Mouse (Mus musculus): Measurements from ENCODE around the gene Ccdc85c. TPM values are rescaled to one million over a fixed set of nuclear protein-coding genes. Genes with fewer than 3 reads are reported as not detected.
A peak's percentile ranks its signal among the peaks of the same experiment; 100 is the strongest.

The Ccdc85c gene
- polyA plus RNA-seq (2015; fragmentation: Nextera tagmentation; extraction: Ambion mirVana) = 7.7 and 8.1 TPM in 2 replicates

DNA sequence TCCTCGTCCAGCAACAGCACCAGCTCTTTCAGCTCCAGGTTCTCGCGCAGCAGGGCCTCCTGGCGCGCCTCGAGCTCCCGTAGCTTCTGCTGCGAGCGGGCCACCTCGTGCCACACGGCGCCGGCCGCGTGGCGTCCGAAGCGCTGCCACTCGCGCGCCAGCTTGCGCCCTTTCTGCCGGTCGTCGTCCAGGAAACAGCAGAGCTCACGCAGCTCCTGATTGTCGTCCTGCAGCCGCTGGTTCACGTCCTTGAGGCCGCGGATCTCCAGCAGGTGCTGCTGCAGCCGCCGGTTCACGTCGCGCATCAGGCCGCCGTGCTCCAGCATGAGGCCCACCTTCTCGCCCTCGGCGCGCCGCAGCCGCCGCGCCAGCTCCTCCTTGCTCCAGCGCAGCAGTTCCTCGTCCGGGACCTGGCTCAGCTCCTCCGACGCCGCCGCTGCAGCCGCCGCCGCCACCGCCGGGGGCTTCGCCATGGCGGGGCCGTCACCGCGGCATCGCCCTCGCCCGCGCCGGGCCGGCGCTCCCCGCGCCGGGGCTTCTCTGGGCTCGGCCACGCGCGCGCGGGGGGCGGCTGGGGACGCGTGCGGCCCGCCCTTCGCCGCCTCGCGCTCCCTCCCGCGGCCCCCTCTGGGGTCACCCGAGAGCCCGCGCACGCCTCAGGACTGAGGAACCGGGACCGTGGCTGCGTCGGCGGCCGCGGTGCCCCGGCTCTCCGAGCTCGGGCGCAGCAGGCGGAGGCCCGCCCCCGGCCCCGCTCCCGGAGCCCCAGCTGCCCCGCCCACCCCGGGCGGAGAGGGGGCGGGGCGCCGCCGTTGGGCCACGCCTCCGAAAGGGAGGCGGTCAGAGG, at the start of gene Ccdc85c:
Ccdc85c (minus strand) TSS at position 765 of the 847 bp plus-strand sequence.
- H3K9me3 ChIP-seq (replicated peaks) = no peaks in the 10 kb centered on the region
- ATAC-seq (replicated peaks; ENCODE audit: low FRiP score) = 0 out of 2 replicates have a peak, but pooled peaks have one; percentile 1
- peak within 1 kb of the TSS; percentile 81 for H3K4me3 ChIP-seq (replicated peaks)
- peak within 1 kb of the TSS; percentile 97 for H3K4me2 ChIP-seq
- WGBS = 0% methylated on average over 105 of the region's 120 CpGs
- peak within 1 kb of the TSS; percentile 73 for H3K9ac ChIP-seq
- H3K4me1 ChIP-seq = peaks cover 81% of the 10 kb centered on the region
- peaks cover 15% of the 10 kb centered on the region; the same call in 1 of the 2 replicates for H3K27me3 ChIP-seq
- H3K27ac ChIP-seq = peak within 1 kb of the TSS; percentile 87
- no peaks in the 10 kb centered on the region for H3K36me3 ChIP-seq

GRCm38 (mm10) chr12:108320096-108320495, 44.9 kb upstream of the Ccdc85c start:
- H3K9me3 ChIP-seq (replicated peaks) = no peaks in the 10 kb centered on the region
- peaks cover 69% of the 10 kb centered on the region for H3K27me3 ChIP-seq
- H3K4me2 ChIP-seq = no peak overlapping the region
- no peak overlapping the region for H3K27ac ChIP-seq
- no peak for ATAC-seq (replicated peaks; ENCODE audit: low FRiP score)
- no peaks in the 10 kb centered on the region for H3K36me3 ChIP-seq
- H3K4me1 ChIP-seq = peaks cover 30% of the 10 kb centered on the region
- WGBS = 24% methylated on average over 8 of the region's 8 CpGs
- H3K4me3 ChIP-seq (replicated peaks) = no peak overlapping the region
- no peak overlapping the region for H3K9ac ChIP-seq

DNA sequence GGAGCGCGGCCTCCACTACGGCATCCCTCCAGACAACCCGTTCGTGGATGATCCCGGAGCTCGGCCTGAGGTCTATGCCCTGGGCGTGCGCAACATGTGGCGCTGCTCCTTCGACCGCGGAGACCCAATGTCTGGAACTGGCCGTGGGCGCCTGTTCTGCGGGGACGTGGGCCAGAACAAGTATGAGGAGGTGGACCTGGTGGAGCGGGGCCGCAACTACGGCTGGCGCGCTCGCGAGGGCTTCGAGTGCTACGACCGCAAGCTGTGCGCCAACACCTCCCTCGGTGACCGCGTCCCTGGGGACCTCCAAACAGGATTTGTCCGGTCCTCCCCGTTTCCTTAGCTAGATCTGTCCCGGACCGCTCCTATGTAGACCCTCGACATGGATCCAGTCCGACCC, 43.3 kb upstream of the Ccdc85c start:
- ATAC-seq (replicated peaks; ENCODE audit: low FRiP score) = no peak
- Histone ChIP-seq H3K27me3 (peaks cover 70% of the 10 kb centered on the region), H3K4me3 (replicated peaks) (peak overlapping the region; percentile 21), H3K9me3 (replicated peaks) (no peaks in the 10 kb centered on the region), H3K4me1 (peaks cover 30% of the 10 kb centered on the region), H3K9ac (no peak overlapping the region), H3K4me2 (peak overlapping the region; percentile 50), H3K36me3 (no peaks in the 10 kb centered on the region), H3K27ac (no peak overlapping the region)
- WGBS = 5% methylated on average over 37 of the region's 37 CpGs

DNA sequence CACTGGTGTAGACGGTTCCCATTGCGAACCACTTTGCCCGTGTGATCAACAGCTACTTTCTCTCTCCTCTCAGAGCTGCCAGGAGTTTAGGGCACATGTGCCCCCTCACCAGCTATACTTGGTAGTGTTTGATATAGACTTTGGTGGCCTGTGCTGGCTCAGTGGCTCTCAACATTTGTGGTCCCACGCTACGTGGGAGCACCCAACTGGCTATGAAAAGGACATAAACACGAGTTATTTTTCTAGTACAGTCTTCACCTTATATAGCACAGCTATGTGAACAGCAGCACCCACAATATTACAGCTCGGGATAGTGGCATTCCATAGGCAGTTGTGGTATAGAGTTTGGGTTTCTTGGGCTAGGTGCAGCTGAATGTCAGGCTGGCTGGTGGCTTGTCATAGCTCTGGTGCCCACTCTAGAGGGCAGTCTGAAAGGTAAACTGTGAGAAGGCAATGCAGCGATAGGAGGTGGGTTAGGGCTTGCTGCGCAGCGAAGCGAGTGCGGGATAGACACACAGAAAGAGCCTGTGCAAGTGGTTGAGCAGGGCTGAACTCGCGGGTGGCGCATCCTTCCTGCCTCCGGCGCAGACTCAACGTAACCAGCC, 42.7 kb upstream of the Ccdc85c start:
- H3K27ac ChIP-seq = no peak overlapping the region
- no peak; the same call in 1 of the 2 replicates for ATAC-seq (replicated peaks; ENCODE audit: low FRiP score)
- H3K4me3 ChIP-seq (replicated peaks) = peak overlapping the region; percentile 21
- 15% methylated on average over 18 of the region's 18 CpGs for WGBS
- H3K36me3 ChIP-seq = no peaks in the 10 kb centered on the region
- H3K4me2 ChIP-seq = peak overlapping the region; percentile 50
- H3K4me1 ChIP-seq = peaks cover 35% of the 10 kb centered on the region
- no peak overlapping the region for H3K9ac ChIP-seq
- peaks cover 70% of the 10 kb centered on the region for H3K27me3 ChIP-seq
- no peaks in the 10 kb centered on the region for H3K9me3 ChIP-seq (replicated peaks)

GRCm38 (mm10) chr12:108317201-108317738, 42.0 kb upstream of the Ccdc85c start:
- ATAC-seq (replicated peaks; ENCODE audit: low FRiP score) = peak; percentile 60
- H3K36me3 ChIP-seq = no peaks in the 10 kb centered on the region
- no peak overlapping the region for H3K27ac ChIP-seq
- H3K4me3 ChIP-seq (replicated peaks) = no peak overlapping the region
- no peak overlapping the region for H3K9ac ChIP-seq
- peaks cover 42% of the 10 kb centered on the region for H3K4me1 ChIP-seq
- no peaks in the 10 kb centered on the region for H3K9me3 ChIP-seq (replicated peaks)
- WGBS = 11% methylated on average over 9 of the region's 9 CpGs
- no peak overlapping the region for H3K4me2 ChIP-seq
- peaks cover 69% of the 10 kb centered on the region for H3K27me3 ChIP-seq

DNA sequence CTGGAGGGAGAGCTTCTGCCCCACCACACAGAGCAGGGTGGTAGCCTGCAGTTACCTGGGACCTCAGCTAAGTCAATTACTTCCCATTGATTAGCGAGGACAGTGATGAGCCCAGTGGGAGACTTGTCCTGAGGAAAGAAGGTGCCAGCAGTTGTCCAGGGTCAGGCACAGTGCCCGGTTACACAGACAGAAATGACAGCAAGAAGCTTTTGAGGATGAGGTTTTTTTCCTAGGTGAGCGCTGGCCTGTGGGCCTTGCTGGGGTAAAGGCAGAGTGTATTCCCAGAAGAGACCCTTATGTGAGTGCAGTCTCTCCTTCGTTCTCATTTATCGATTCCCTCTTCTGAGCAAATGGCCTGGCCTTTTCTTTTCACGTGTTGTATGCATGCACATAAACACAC, 41.4 kb upstream of the Ccdc85c start:
- H3K27me3 ChIP-seq = peaks cover 63% of the 10 kb centered on the region

DNA sequence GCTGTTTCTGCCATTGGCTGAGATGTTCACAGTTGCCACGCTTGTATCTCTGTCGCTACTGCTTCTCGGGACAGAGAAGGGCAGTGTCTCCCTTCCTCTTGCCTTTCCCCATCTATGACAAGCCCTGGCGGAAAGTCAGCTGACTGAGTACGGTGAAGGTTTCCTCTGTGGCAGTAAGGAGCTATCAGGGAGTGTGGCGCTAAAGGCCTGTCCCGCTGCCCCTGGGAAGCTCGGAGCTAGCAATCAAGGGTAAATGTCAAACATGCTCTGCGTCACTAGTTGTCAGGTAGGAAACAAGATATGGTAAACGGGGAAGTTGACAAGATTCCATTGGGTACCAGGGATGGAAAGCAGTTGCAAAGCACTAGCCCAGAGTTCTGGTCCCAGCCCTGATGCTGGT, 40.6 kb upstream of the Ccdc85c start:
- Histone ChIP-seq H3K27ac (no peak overlapping the region), H3K4me1 (peaks cover 48% of the 10 kb centered on the region), H3K36me3 (no peaks in the 10 kb centered on the region), H3K4me3 (replicated peaks) (no peak overlapping the region), H3K9ac (no peak overlapping the region), H3K4me2 (no peak overlapping the region), H3K27me3 (peaks cover 56% of the 10 kb centered on the region), H3K9me3 (replicated peaks) (no peaks in the 10 kb centered on the region)
- ATAC-seq (replicated peaks; ENCODE audit: low FRiP score) = no peak
- 49% methylated on average over 10 of the region's 10 CpGs for WGBS

More for the DNA sequence above, 41.4 kb upstream of the Ccdc85c start:
- no peaks in the 10 kb centered on the region for H3K36me3 ChIP-seq
- ATAC-seq (replicated peaks; ENCODE audit: low FRiP score) = no peak
- no peak overlapping the region for H3K4me3 ChIP-seq (replicated peaks)
- no peak overlapping the region for H3K27ac ChIP-seq
- WGBS = 41% methylated on average over 6 of the region's 6 CpGs
- H3K9ac ChIP-seq = no peak overlapping the region
- no peaks in the 10 kb centered on the region for H3K9me3 ChIP-seq (replicated peaks)
- no peak overlapping the region for H3K4me2 ChIP-seq
- peaks cover 48% of the 10 kb centered on the region for H3K4me1 ChIP-seq

DNA sequence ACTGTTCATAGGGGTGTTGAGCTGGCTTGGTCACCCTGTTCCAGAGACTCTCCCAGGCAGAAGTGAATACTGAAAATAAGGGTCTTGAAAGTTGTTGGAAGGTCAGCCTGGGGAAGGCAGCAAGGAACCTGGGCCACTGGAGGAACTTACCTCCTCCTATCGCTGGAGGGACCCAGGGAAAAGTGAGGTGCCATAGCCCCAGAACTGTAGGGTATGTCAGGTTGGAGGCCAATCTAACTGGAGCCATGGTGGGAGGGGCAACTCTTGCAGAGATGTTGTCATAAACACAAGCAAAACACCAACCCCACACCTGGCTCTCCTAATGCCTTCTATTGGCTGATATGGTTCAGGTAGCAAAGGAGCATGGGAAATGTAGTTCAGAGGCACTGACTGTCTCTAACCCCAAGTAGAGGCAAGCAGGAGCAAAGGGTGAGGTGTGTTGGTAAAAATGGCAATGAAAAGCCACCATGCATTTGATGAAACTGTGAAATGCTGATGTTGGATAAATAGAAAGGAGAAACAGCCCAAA, 38.1 kb upstream of the Ccdc85c start:
- no peak overlapping the region for H3K9ac ChIP-seq
- no peaks in the 10 kb centered on the region for H3K36me3 ChIP-seq
- no peak overlapping the region for H3K4me2 ChIP-seq
- H3K27me3 ChIP-seq = peaks cover 32% of the 10 kb centered on the region
- peaks cover 42% of the 10 kb centered on the region for H3K4me1 ChIP-seq
- H3K27ac ChIP-seq = no peak overlapping the region
- 89% methylated on average over 1 of the region's 1 CpGs for WGBS
- no peaks in the 10 kb centered on the region for H3K9me3 ChIP-seq (replicated peaks)
- no peak overlapping the region for H3K4me3 ChIP-seq (replicated peaks)
- no peak for ATAC-seq (replicated peaks; ENCODE audit: low FRiP score)

DNA sequence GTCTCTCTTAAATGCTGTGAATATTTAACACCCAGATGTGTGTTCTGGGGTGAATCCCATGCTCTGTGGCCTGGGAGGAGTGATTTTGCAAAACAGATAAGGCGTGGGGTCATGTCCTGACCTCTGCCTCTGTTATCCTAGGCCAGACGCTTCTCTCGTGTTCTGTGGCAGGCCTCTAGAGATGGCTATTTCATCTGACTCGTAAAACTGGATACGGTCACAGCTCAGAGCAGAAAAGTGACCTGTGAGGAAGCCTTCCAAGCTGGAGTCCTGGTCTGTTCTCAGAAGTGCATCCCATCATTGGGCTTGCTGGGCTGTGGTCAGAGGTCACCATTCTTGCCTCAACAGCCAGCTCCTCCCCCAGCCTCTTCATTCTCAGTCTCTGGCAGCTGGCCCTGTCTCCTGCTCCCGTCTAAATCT, 37.2 kb upstream of the Ccdc85c start:
- Histone ChIP-seq H3K36me3 (no peaks in the 10 kb centered on the region), H3K9ac (no peak overlapping the region), H3K4me1 (peaks cover 34% of the 10 kb centered on the region), H3K4me3 (replicated peaks) (no peak overlapping the region), H3K27ac (0 out of 2 replicates have a peak overlapping the region, but pooled peaks have one; percentile 10), H3K4me2 (no peak overlapping the region), H3K27me3 (peaks cover 32% of the 10 kb centered on the region), H3K9me3 (replicated peaks) (no peaks in the 10 kb centered on the region)
- WGBS = 19% methylated on average over 6 of the region's 6 CpGs
- ATAC-seq (replicated peaks; ENCODE audit: low FRiP score) = 0 out of 2 replicates have a peak, but pooled peaks have one; percentile 16

DNA sequence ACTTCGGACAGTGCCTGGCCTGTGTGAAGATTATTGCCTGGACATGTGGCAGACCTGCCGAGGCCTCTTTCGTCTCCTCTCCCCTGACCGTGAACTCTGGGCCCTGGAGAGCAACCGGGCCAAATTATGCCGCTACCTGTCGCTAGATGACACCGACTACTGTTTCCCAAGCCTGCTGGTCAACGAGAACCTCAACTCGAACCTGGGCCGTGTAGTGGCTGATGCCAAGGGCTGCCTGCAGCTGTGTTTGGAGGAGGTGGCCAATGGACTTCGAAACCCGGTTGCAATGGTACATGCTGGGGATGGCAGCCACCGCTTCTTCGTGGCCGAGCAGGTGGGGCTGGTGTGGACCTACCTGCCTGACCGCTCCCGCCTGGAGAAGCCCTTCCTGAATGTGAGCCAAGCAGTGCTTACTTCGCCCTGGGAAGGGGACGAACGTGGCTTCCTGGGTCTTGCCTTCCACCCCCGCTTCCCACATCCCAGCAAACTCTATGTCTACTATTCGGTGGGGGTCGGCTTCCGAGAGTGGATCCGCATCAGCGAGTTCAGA, 36.6 kb upstream of the Ccdc85c start:
- no peak for ATAC-seq (replicated peaks; ENCODE audit: low FRiP score)
- WGBS = 77% methylated on average over 27 of the region's 27 CpGs
- no peak overlapping the region for H3K4me3 ChIP-seq (replicated peaks)

DNA sequence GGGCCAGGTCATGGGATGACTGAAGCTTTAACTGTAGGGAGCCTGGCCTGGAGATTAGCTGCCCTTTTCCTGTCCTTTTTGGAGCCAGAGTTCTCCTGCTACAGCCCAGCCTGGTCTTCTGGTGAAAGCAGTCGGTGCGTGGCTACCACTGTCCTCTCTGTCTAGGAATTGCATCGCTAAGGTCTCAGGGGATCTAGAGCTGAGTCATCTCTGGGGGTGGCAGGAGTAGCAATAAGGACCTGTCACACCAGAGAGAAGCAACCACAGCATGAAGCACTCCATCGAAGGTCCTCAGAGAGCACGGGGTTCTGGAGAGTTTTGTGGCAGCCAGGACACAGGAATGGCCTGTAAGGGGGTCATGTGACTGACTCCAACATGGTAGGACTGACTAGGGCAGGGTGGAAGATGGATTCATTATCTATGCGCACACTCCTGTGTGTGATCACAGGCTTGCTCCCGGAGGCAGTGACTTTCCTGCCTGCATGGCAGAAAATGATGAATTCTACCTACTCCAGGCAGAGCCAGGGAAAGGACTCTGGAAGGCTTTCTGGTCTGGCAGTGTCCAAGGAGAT, 35.3 kb upstream of the Ccdc85c start:
- Histone ChIP-seq H3K9ac (no peak overlapping the region), H3K27ac (no peak overlapping the region), H3K4me2 (no peak overlapping the region), H3K4me1 (peaks cover 40% of the 10 kb centered on the region), H3K27me3 (peaks cover 31% of the 10 kb centered on the region), H3K4me3 (replicated peaks) (no peak overlapping the region), H3K36me3 (no peaks in the 10 kb centered on the region), H3K9me3 (replicated peaks) (no peaks in the 10 kb centered on the region)
- no peak for ATAC-seq (replicated peaks; ENCODE audit: low FRiP score)
- 80% methylated on average over 7 of the region's 7 CpGs for WGBS

More for the DNA sequence above, 36.6 kb upstream of the Ccdc85c start:
- H3K4me1 ChIP-seq = peaks cover 33% of the 10 kb centered on the region
- H3K9ac ChIP-seq = no peak overlapping the region
- no peaks in the 10 kb centered on the region for H3K9me3 ChIP-seq (replicated peaks)
- H3K27ac ChIP-seq = no peak overlapping the region
- H3K36me3 ChIP-seq = no peaks in the 10 kb centered on the region
- peaks cover 32% of the 10 kb centered on the region for H3K27me3 ChIP-seq
- H3K4me2 ChIP-seq = no peak overlapping the region
